Comparison of ENCODE assay signal across 19 mouse cellular contexts in genomic region chr13:112218389-112218788, GRCm38 (mm10).
DNase-seq lines count a peak whose midpoint lies in the region; ATAC-seq and TF ChIP-seq lines count a peak whose summit lies in the region.
"Had no signal": no experiment of that assay in that cellular context is flagged by ENCODE, and none has a peak within 500 bp of the region (broad histone marks: within the 10 kb centered on the region; RNA-seq: fewer than 3 reads in every experiment).

No protein-coding gene starts in this region.

- no peak for TF ChIP-seq EP300 in stomach, postnatal 0 days (optimal IDR thresholded peaks at IDR 0.05)

- WGBS in stomach, postnatal 0 days = 52% methylated on average over 5 of the region's 5 CpGs
- 75% methylated on average over 5 of the region's 5 CpGs for WGBS in hindbrain, embryonic 10.5 days
- WGBS in forebrain, embryonic 11.5 days = 78% methylated on average over 5 of the region's 5 CpGs

- H3K9ac ChIP-seq in ES-E14 (ENCODE audit: insufficient read depth, low read depth, low read length, poor library complexity, severe bottlenecking) = no peak overlapping the region
- H3K9ac ChIP-seq in stomach, postnatal 0 days (ENCODE audit: low read length) = no peak overlapping the region
- no peak overlapping the region for H3K9ac ChIP-seq in forebrain, embryonic 11.5 days (ENCODE audit: low read length)
- H3K9ac ChIP-seq: embryonic facial prominence, embryonic 12.5 days; forebrain, embryonic 12.5 days had no signal

- in situ Hi-C loops in ES-E14 (cut with MboI; ENCODE audit: low sequenced_read_pairs in 2 of 2, unreplicated experiment in 2 of 2) = no loop called here

- no peak overlapping the region for H3K4me2 ChIP-seq in stomach, postnatal 0 days (replicated peaks; ENCODE audit: low read depth)
- H3K4me2 ChIP-seq in forebrain, embryonic 11.5 days (ENCODE audit: low read depth, low read length, severe bottlenecking) = no peak overlapping the region
- H3K4me2 ChIP-seq: embryonic facial prominence, embryonic 12.5 days; forebrain, embryonic 12.5 days had no signal

- no peaks in the 10 kb centered on the region for H3K4me1 ChIP-seq in ES-E14 (ENCODE audit: control insufficient read depth in 2 of 2, insufficient read depth in 2 of 2, low read length in 2 of 2, poor library complexity in 1 of 2)
- no peaks in the 10 kb centered on the region for H3K4me1 ChIP-seq in stomach, postnatal 0 days (replicated peaks; ENCODE audit: control insufficient read depth, insufficient read depth)
- H3K4me1 ChIP-seq in hindbrain, embryonic 10.5 days (replicated peaks) = peaks cover 5% of the 10 kb centered on the region; the same call in 1 of the 2 replicates
- H3K4me1 ChIP-seq in forebrain, embryonic 11.5 days (replicated peaks; ENCODE audit: control insufficient read depth, insufficient read depth, low read length) = no peaks in the 10 kb centered on the region
- H3K4me1 ChIP-seq: embryonic facial prominence, embryonic 12.5 days; forebrain, embryonic 12.5 days had no signal

- no peaks in the 10 kb centered on the region for H3K9me3 ChIP-seq in ES-E14 (ENCODE audit: control insufficient read depth, insufficient read depth, low read depth, low read length)
- H3K9me3 ChIP-seq in stomach, postnatal 0 days (ENCODE audit: control insufficient read depth, low read length) = no peaks in the 10 kb centered on the region
- H3K9me3 ChIP-seq in hindbrain, embryonic 10.5 days = no peaks in the 10 kb centered on the region
- no peaks in the 10 kb centered on the region for H3K9me3 ChIP-seq in forebrain, embryonic 11.5 days (ENCODE audit: control insufficient read depth, low read length)
- H3K9me3 ChIP-seq: embryonic facial prominence, embryonic 10.5 days; embryonic facial prominence, embryonic 12.5 days; forebrain, embryonic 12.5 days had no signal

- no peaks in the 10 kb centered on the region for H3K36me3 ChIP-seq in ES-E14 (ENCODE audit: control insufficient read depth, insufficient read depth, low read length, poor library complexity, severe bottlenecking)
- H3K36me3 ChIP-seq in stomach, postnatal 0 days (ENCODE audit: control insufficient read depth, insufficient read depth, low read length) = no peaks in the 10 kb centered on the region
- no peaks in the 10 kb centered on the region for H3K36me3 ChIP-seq in hindbrain, embryonic 10.5 days
- H3K36me3 ChIP-seq in forebrain, embryonic 11.5 days (ENCODE audit: control insufficient read depth, insufficient read depth, low read length) = no peaks in the 10 kb centered on the region
- H3K36me3 ChIP-seq: embryonic facial prominence, embryonic 10.5 days; embryonic facial prominence, embryonic 12.5 days; forebrain, embryonic 12.5 days had no signal

- no peaks in the 10 kb centered on the region for H3K27me3 ChIP-seq in stomach, postnatal 0 days (ENCODE audit: control insufficient read depth, insufficient read depth, low read length)
- peaks cover 16% of the 10 kb centered on the region; the same call in 1 of the 2 replicates for H3K27me3 ChIP-seq in hindbrain, embryonic 10.5 days (ENCODE audit: insufficient read depth, poor library complexity, severe bottlenecking)
- H3K27me3 ChIP-seq in forebrain, embryonic 11.5 days (ENCODE audit: control insufficient read depth, insufficient read depth, low read length) = no peaks in the 10 kb centered on the region
- H3K27me3 ChIP-seq: embryonic facial prominence, embryonic 12.5 days; forebrain, embryonic 12.5 days had no signal

- H3K27ac ChIP-seq in ES-E14 (ENCODE audit: insufficient read depth, low read depth, low read length, poor library complexity, severe bottlenecking) = no peak overlapping the region
- H3K27ac ChIP-seq in stomach, postnatal 0 days (replicated peaks) = no peak overlapping the region
- no peak overlapping the region for H3K27ac ChIP-seq in hindbrain, embryonic 10.5 days
- no peak overlapping the region for H3K27ac ChIP-seq in forebrain, embryonic 11.5 days (ENCODE audit: low read depth, low read length)
- H3K27ac ChIP-seq: embryonic facial prominence, embryonic 10.5 days; embryonic facial prominence, embryonic 12.5 days; forebrain, embryonic 12.5 days had no signal

- H3K4me3 ChIP-seq in ES-E14 (ENCODE audit: insufficient read depth in 1 of 2, low read depth in 1 of 2, low read length in 2 of 2, poor library complexity in 1 of 2, severe bottlenecking in 1 of 2) = no peak overlapping the region
- H3K4me3 ChIP-seq in stomach, postnatal 0 days (ENCODE audit: low read depth, low read length) = no peak overlapping the region
- no peak overlapping the region for H3K4me3 ChIP-seq in hindbrain, embryonic 10.5 days
- H3K4me3 ChIP-seq in forebrain, embryonic 11.5 days (ENCODE audit: low read depth, low read length) = no peak overlapping the region
- H3K4me3 ChIP-seq: embryonic facial prominence, embryonic 10.5 days; embryonic facial prominence, embryonic 12.5 days; forebrain, embryonic 12.5 days had no signal

- TF ChIP-seq CTCF in stomach, postnatal 0 days (IDR thresholded peaks at IDR 0.05; ENCODE audit: low read depth) = no peak

- ATAC-seq in stomach, postnatal 0 days (ENCODE audit: low FRiP score, low TSS enrichment) = no peak
- ATAC-seq in forebrain, embryonic 11.5 days (replicated peaks; ENCODE audit: low FRiP score) = no peak
- ATAC-seq: forebrain, embryonic 14.5 days; forebrain, embryonic 16.5 days had no signal

- peak; percentile 61 for DNase-seq in ES-CJ7 (ENCODE audit: low read depth, low spot score)
- DNase-seq in ES-E14 (ENCODE audit: low read depth, low spot score) = no peak
- DNase-seq in ZHBTc4 (ENCODE audit: low read depth, low spot score) = peak; percentile 43
- DNase-seq in stomach, postnatal 0 days (ENCODE audit: low spot score) = no peak
- no peak for DNase-seq in hindbrain, embryonic 10.5 days (ENCODE audit: low spot score)
- no peak for DNase-seq in forebrain, embryonic 11.5 days (ENCODE audit: low spot score)
- DNase-seq: adrenal gland, adult 8-10 months; adrenal gland, postnatal 14 days; adrenal gland, postnatal 36 days; cerebellum, adult 11-12 months; cerebellum, adult 2 months; cerebellum, adult 9-10 months; cerebellum, postnatal 10 days; cerebellum, postnatal 25 days had no signal

TF ChIP-seq in ES-E14, 5 proteins besides CTCF, POLR2A, EP300 and RAD21:
- no peak for TF ChIP-seq HCFC1 (IDR thresholded peaks at IDR 0.05; ENCODE audit: borderline replicate concordance, insufficient read depth, low read length)
- TF ChIP-seq ZNF384 (IDR thresholded peaks at IDR 0.05; ENCODE audit: low read depth, low read length) = 0 out of 2 replicates have a peak, but pooled peaks have one; percentile 33

Comparison
In these comparisons a context has a peak if more than half of its experiments do, and no peak if none do; other contexts are left out.
1. DNase-seq: peak in ES-CJ7 (single experiment) and ZHBTc4 (single experiment); none in ES-E14 (single experiment), stomach, postnatal 0 days (single experiment), hindbrain, embryonic 10.5 days (single experiment) and forebrain, embryonic 11.5 days (single experiment).